In the genomic region with DNA sequence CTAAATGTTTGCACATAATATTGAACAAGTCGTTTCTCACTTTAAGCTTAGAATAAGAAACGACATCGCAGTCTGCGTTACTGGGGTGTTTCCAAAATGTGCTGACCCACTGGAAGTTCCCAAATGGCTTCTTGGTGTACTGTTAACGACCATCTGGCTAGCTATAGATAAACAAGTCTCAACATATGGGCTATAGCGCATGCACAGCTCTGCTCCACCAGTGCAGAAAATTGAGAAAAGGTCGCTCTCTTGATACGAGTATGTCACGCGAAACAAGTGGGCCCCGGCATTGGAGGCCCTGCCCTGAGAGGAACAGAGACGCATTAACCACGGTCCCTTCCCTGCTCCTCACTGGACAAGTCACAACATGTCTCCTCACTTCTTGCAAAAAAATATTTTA, we compare ENCODE assay signal across 26 mouse cellular contexts.
"Had no signal": no experiment of that assay in that cellular context is flagged by ENCODE, and none has a peak within 500 bp of the region (broad histone marks: within the 10 kb centered on the region; RNA-seq: fewer than 3 reads in every experiment).

No protein-coding gene starts in this region.

- ATAC-seq: hindbrain, postnatal 0 days; intestine, embryonic 16.5 days; liver, postnatal 0 days had no signal

- H3K4me1 ChIP-seq: heart, embryonic 13.5 days; heart, embryonic 15.5 days; limb, embryonic 10.5 days; limb, embryonic 12.5 days; liver, embryonic 13.5 days; liver, embryonic 15.5 days had no signal

- H3K9me3 ChIP-seq: heart, embryonic 13.5 days; heart, embryonic 15.5 days; limb, embryonic 10.5 days; limb, embryonic 12.5 days; liver, embryonic 13.5 days; liver, embryonic 15.5 days had no signal

- H3K36me3 ChIP-seq: heart, embryonic 13.5 days; heart, embryonic 15.5 days; limb, embryonic 10.5 days; limb, embryonic 12.5 days; liver, embryonic 13.5 days; liver, embryonic 15.5 days had no signal

- H3K4me2 ChIP-seq: heart, embryonic 11.5 days; heart, embryonic 13.5 days; heart, embryonic 15.5 days; hindbrain, embryonic 14.5 days; limb, embryonic 12.5 days; liver, embryonic 11.5 days; liver, embryonic 13.5 days; liver, embryonic 15.5 days had no signal

- H3K27ac ChIP-seq: heart, adult 2 months; heart, embryonic 13.5 days; heart, embryonic 15.5 days; hindbrain, embryonic 14.5 days; hindbrain, postnatal 0 days; left cerebral cortex, adult 2 months; limb, embryonic 10.5 days; limb, embryonic 12.5 days; liver, embryonic 13.5 days; liver, embryonic 15.5 days had no signal

- H3K9ac ChIP-seq: heart, embryonic 13.5 days; heart, embryonic 15.5 days; hindbrain, embryonic 14.5 days; limb, embryonic 12.5 days; liver, embryonic 13.5 days; liver, embryonic 15.5 days; liver, postnatal 0 days had no signal

- H3K27me3 ChIP-seq: heart, embryonic 13.5 days; heart, embryonic 15.5 days; limb, embryonic 12.5 days; liver, embryonic 13.5 days; liver, embryonic 15.5 days had no signal

- DNase-seq: gastrocnemius, postnatal 14 days; gastrocnemius, postnatal 36 days; heart, adult 11 months; heart, adult 2 months; heart, postnatal 14 days; heart, postnatal 36 days; kidney, adult 11 months; kidney, adult 2 months; kidney, adult 9 months; kidney, postnatal 10 days; kidney, postnatal 36 days; layer of hippocampus, adult 9-11 months; liver; liver, embryonic 13.5 days; liver, postnatal 0 days had no signal

- H3K4me3 ChIP-seq: heart, adult 2 months; heart, embryonic 13.5 days; heart, embryonic 15.5 days; left cerebral cortex, adult 2 months; limb, embryonic 10.5 days; limb, embryonic 12.5 days; liver, embryonic 13.5 days; liver, embryonic 15.5 days had no signal
